Mouse (Mus musculus): ENCODE results near the gene Ebp. TPM values are rescaled to one million over a fixed set of nuclear protein-coding genes. Genes with fewer than 3 reads are reported as not detected.

Ebp gene
- polyA plus RNA-seq, 1 experiment from 2014 or later: 24.4 TPM

DNA sequence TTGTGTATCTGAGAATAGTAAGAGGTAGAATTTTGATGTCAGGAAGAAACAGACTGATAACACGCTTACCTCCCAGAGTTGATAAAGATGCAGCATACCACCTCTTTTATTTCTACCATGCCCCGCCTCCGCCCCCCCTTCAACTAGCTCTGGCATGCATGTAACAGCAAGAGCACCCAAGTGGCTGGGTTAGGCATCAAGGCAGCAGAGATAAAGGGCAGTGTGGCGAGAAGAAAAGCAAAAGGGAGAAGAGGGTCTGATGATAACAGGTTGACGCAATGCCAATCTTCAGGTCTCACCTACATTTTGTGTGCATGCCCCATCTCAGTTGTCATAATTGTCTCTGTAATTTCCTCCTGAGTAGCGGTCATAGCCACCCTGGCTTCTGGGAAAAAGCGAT lies 50.4 kb downstream of the Ebp start:
- H3K4me2 ChIP-seq: no peak overlapping the region
- no peak for ATAC-seq (replicated peaks; ENCODE audit: insufficient number of reproducible peaks, low FRiP score, low TSS enrichment)
- peaks cover 5% of the 10 kb centered on the region; the same call in 1 of the 2 replicates for H3K4me1 ChIP-seq (ENCODE audit: control insufficient read depth, insufficient read depth, low read length)
- H3K27ac ChIP-seq (ENCODE audit: low read depth, low read length): no peak overlapping the region
- no peak overlapping the region for H3K4me3 ChIP-seq (ENCODE audit: low read depth, low read length)
- peaks cover 5% of the 10 kb centered on the region; the same call in 1 of the 2 replicates for H3K36me3 ChIP-seq (ENCODE audit: control insufficient read depth, insufficient read depth, low read length)
- H3K9ac ChIP-seq (ENCODE audit: low read depth, low read length): no peak overlapping the region
- 72% methylated on average over 7 of the region's 7 CpGs for WGBS (ENCODE audit: insufficient replicate concordance)
- H3K9me3 ChIP-seq (replicated peaks; ENCODE audit: control insufficient read depth, low read length): no peaks in the 10 kb centered on the region
- H3K27me3 ChIP-seq (ENCODE audit: control insufficient read depth, insufficient read depth, low read length): no peaks in the 10 kb centered on the region

GRCm38 (mm10) chrX:8141058-8141457 lies 52.3 kb downstream of the Ebp start:
- Histone ChIP-seq H3K4me3 (ENCODE audit: low read depth, low read length) (no peak overlapping the region), H3K4me2 (no peak overlapping the region), H3K9ac (ENCODE audit: low read depth, low read length) (no peak overlapping the region), H3K27me3 (ENCODE audit: control insufficient read depth, insufficient read depth, low read length) (no peaks in the 10 kb centered on the region), H3K36me3 (ENCODE audit: control insufficient read depth, insufficient read depth, low read length) (peaks cover 5% of the 10 kb centered on the region; the same call in 1 of the 2 replicates), H3K9me3 (replicated peaks; ENCODE audit: control insufficient read depth, low read length) (no peaks in the 10 kb centered on the region), H3K27ac (ENCODE audit: low read depth, low read length) (no peak overlapping the region), H3K4me1 (ENCODE audit: control insufficient read depth, insufficient read depth, low read length) (peaks cover 5% of the 10 kb centered on the region; the same call in 1 of the 2 replicates)
- no peak for ATAC-seq (replicated peaks; ENCODE audit: insufficient number of reproducible peaks, low FRiP score, low TSS enrichment)
- 76% methylated on average over 3 of the region's 3 CpGs for whole genome bisulfite sequencing (ENCODE audit: insufficient replicate concordance)

GRCm38 (mm10) chrX:8140446-8140845 lies 52.9 kb downstream of the Ebp start:
- 88% methylated on average over 2 of the region's 2 CpGs for WGBS (ENCODE audit: insufficient replicate concordance)
- H3K27ac ChIP-seq (ENCODE audit: low read depth, low read length): no peak overlapping the region
- H3K4me2 ChIP-seq: no peak overlapping the region
- H3K9ac ChIP-seq (ENCODE audit: low read depth, low read length): no peak overlapping the region
- H3K4me3 ChIP-seq (ENCODE audit: low read depth, low read length): no peak overlapping the region
- ATAC-seq (replicated peaks; ENCODE audit: insufficient number of reproducible peaks, low FRiP score, low TSS enrichment): no peak
- no peaks in the 10 kb centered on the region for H3K9me3 ChIP-seq (replicated peaks; ENCODE audit: control insufficient read depth, low read length)
- peaks cover 5% of the 10 kb centered on the region; the same call in 1 of the 2 replicates for H3K4me1 ChIP-seq (ENCODE audit: control insufficient read depth, insufficient read depth, low read length)
- peaks cover 5% of the 10 kb centered on the region; the same call in 1 of the 2 replicates for H3K36me3 ChIP-seq (ENCODE audit: control insufficient read depth, insufficient read depth, low read length)
- no peaks in the 10 kb centered on the region for H3K27me3 ChIP-seq (ENCODE audit: control insufficient read depth, insufficient read depth, low read length)

DNA sequence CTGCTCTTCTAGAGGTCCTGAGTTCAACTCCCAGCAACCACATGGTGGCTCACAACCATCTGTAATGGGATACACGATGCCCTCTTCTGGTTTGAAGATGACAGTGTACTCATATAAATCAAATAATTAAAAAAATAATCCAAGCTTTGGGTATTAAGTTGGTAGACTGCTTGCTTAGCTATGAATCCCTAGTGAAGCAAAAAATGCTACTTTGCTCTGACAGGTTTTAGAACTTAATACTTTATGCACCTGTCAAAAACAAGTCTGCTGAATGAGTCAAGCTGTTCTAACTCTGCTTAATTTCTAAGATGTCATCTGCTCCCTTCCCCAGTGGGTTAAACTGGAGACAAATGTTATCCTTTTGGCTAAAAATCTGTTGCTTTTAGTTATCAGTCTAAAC lies 53.8 kb downstream of the Ebp start:
- Histone ChIP-seq H3K36me3 (ENCODE audit: control insufficient read depth, insufficient read depth, low read length) (peaks cover 5% of the 10 kb centered on the region; the same call in 1 of the 2 replicates), H3K4me2 (no peak overlapping the region), H3K4me1 (ENCODE audit: control insufficient read depth, insufficient read depth, low read length) (peaks cover 5% of the 10 kb centered on the region; the same call in 1 of the 2 replicates), H3K27me3 (ENCODE audit: control insufficient read depth, insufficient read depth, low read length) (no peaks in the 10 kb centered on the region), H3K9ac (ENCODE audit: low read depth, low read length) (no peak overlapping the region), H3K4me3 (ENCODE audit: low read depth, low read length) (no peak overlapping the region), H3K9me3 (replicated peaks; ENCODE audit: control insufficient read depth, low read length) (no peaks in the 10 kb centered on the region), H3K27ac (ENCODE audit: low read depth, low read length) (no peak overlapping the region)
- WGBS (ENCODE audit: insufficient replicate concordance): 73% methylated on average over 1 of the region's 1 CpGs
- ATAC-seq (replicated peaks; ENCODE audit: insufficient number of reproducible peaks, low FRiP score, low TSS enrichment): no peak

DNA sequence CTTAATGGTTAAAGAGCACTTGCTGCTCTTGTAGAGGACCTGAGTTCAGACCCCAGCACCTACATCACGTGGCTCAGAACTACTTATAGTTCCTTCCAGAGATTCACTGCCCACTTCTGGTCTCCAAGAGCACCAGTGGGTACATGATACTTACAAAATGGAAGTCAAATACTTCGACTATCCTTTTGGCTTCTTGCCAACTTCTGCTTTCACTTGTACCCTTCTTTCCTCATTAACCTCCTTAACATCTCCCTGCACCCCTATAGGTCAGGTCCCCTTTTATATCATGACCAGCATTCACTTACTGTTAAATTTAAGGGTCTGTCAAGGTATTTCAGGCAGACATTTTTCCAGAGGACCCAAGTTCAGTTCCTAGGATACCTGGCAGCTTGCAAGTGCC lies 57.4 kb downstream of the Ebp start:
- Histone ChIP-seq H3K4me1 (ENCODE audit: control insufficient read depth, insufficient read depth, low read length) (0 out of 2 replicates have a peak, but pooled peaks cover 2% of the 10 kb centered on the region), H3K27ac (ENCODE audit: low read depth, low read length) (no peak overlapping the region), H3K4me2 (no peak overlapping the region), H3K9ac (ENCODE audit: low read depth, low read length) (no peak overlapping the region), H3K4me3 (ENCODE audit: low read depth, low read length) (no peak overlapping the region), H3K9me3 (replicated peaks; ENCODE audit: control insufficient read depth, low read length) (no peaks in the 10 kb centered on the region), H3K36me3 (ENCODE audit: control insufficient read depth, insufficient read depth, low read length) (no peaks in the 10 kb centered on the region), H3K27me3 (ENCODE audit: control insufficient read depth, insufficient read depth, low read length) (no peaks in the 10 kb centered on the region)
- WGBS (ENCODE audit: insufficient replicate concordance): 59% methylated on average over 2 of the region's 2 CpGs
- ATAC-seq (replicated peaks; ENCODE audit: insufficient number of reproducible peaks, low FRiP score, low TSS enrichment): no peak

Other genes starting within 250 kb of the Ebp start
- gene Hdac6, start 245.6 kb downstream of the Ebp start, polyA plus RNA-seq (2014; fragmentation: Nextera tagmentation; extraction: Ambion mirVana): 23.8 and 27.2 TPM in 2 replicates
- gene Gata1, start 215.4 kb downstream of the Ebp start, polyA plus RNA-seq (2014; fragmentation: Nextera tagmentation; extraction: Ambion mirVana): 13.7 and 16.6 TPM in 2 replicates
- 0.82 TPM in 1 of 2 replicates, not detected in the other for gene Glod5, start 175.0 kb downstream of the Ebp start, polyA plus RNA-seq (2014; fragmentation: Nextera tagmentation; extraction: Ambion mirVana)
- gene Suv39h1, start 118.8 kb downstream of the Ebp start, polyA plus RNA-seq (2014; fragmentation: Nextera tagmentation; extraction: Ambion mirVana): 46.1 and 48.6 TPM in 2 replicates
- 0.39 and 0.43 TPM in 2 replicates for gene Was, start 103.0 kb downstream of the Ebp start, polyA plus RNA-seq (2014; fragmentation: Nextera tagmentation; extraction: Ambion mirVana)
- 21.8 and 22.6 TPM in 2 replicates for gene Wdr13, start 60.6 kb downstream of the Ebp start, polyA plus RNA-seq (2014; fragmentation: Nextera tagmentation; extraction: Ambion mirVana)
- gene Rbm3, start 47.6 kb downstream of the Ebp start, polyA plus RNA-seq (2014; fragmentation: Nextera tagmentation; extraction: Ambion mirVana): 320 and 341 TPM in 2 replicates
- 10.4 and 12.1 TPM in 2 replicates for gene Tbc1d25, start 17.3 kb downstream of the Ebp start, polyA plus RNA-seq (2014; fragmentation: Nextera tagmentation; extraction: Ambion mirVana)
- gene Porcn, start 13.0 kb upstream of the Ebp start, polyA plus RNA-seq (2014; fragmentation: Nextera tagmentation; extraction: Ambion mirVana): 5.2 and 5.9 TPM in 2 replicates
- 25.1 and 26.1 TPM in 2 replicates for gene Ftsj1, start 58.9 kb upstream of the Ebp start, polyA plus RNA-seq (2014; fragmentation: Nextera tagmentation; extraction: Ambion mirVana)
- 17.5 and 23.8 TPM in 2 replicates for gene Slc38a5, start 77.6 kb upstream of the Ebp start, polyA plus RNA-seq (2014; fragmentation: Nextera tagmentation; extraction: Ambion mirVana)
- gene Ssxb10, start 133.9 kb upstream of the Ebp start, polyA plus RNA-seq (2014; fragmentation: Nextera tagmentation; extraction: Ambion mirVana): not detected in 2 replicates
- gene Ssxb9, start 173.5 kb upstream of the Ebp start, polyA plus RNA-seq (2014; fragmentation: Nextera tagmentation; extraction: Ambion mirVana): not detected in 2 replicates
- gene Ssxb1, start 219.8 kb upstream of the Ebp start, polyA plus RNA-seq (2014; fragmentation: Nextera tagmentation; extraction: Ambion mirVana): not detected in 2 replicates